Mouse (Mus musculus) liver (tissue): ENCODE results near the gene Celsr3.

Experiments
- DNase-seq: peaks from one replicate; pipeline ENCODE4 v3.0.0-alpha.2; 2020; ENCODE audit warnings: mixed read lengths

The Celsr3 gene

GRCm38 (mm10) chr9:108858792-108859527, 32.8 kb downstream of the Celsr3 start:
- DNase-seq: no peak
